Mouse (Mus musculus): ENCODE measurements around the gene Hps6. TPM values are rescaled to one million over a fixed set of nuclear protein-coding genes. Genes with fewer than 3 reads are reported as not detected.

Hps6 gene
- polyA plus RNA-seq, 1 experiment from 2014 or later: 7.2 TPM

- peak within 1 kb of the TSS; percentile 72 for H3K4me2 ChIP-seq (ENCODE audit: low read length)
- peaks cover 4% of the 10 kb centered on the region for H3K4me1 ChIP-seq (ENCODE audit: control insufficient read depth, insufficient read depth, low read depth, low read length)
- H3K4me3 ChIP-seq (ENCODE audit: low read length): peak within 1 kb of the TSS; percentile 92
- ATAC-seq: peak; percentile 95
- H3K9ac ChIP-seq (ENCODE audit: low read depth, low read length): peak within 1 kb of the TSS; percentile 95
- no peaks in the 10 kb centered on the region for H3K36me3 ChIP-seq (ENCODE audit: control insufficient read depth, insufficient read depth, low read length)
- no peaks in the 10 kb centered on the region; the same call in 1 of the 2 replicates for H3K27me3 ChIP-seq (replicated peaks; ENCODE audit: control insufficient read depth, insufficient read depth, low read length)
- 2% methylated on average over 60 of the region's 76 CpGs for WGBS
- peak within 1 kb of the TSS; percentile 98 for H3K27ac ChIP-seq (ENCODE audit: low read depth, low read length)
- no peaks in the 10 kb centered on the region for H3K9me3 ChIP-seq (ENCODE audit: control insufficient read depth, low read length)
Measured at GRCm38 (mm10) chr19:45997785-45998693, 5.3 kb upstream of the Hps6 start, which contains the start of gene Armh3. TSS of gene Armh3 (minus strand) at chr19:45998488.

- ATAC-seq: peak; percentile 48
- Histone ChIP-seq H3K4me3 (ENCODE audit: low read length) (peak overlapping the region; percentile 92), H3K9me3 (ENCODE audit: control insufficient read depth, low read length) (no peaks in the 10 kb centered on the region), H3K27me3 (replicated peaks; ENCODE audit: control insufficient read depth, insufficient read depth, low read length) (no peaks in the 10 kb centered on the region; the same call in 1 of the 2 replicates), H3K4me2 (ENCODE audit: low read length) (peak overlapping the region; percentile 72), H3K36me3 (ENCODE audit: control insufficient read depth, insufficient read depth, low read length) (no peaks in the 10 kb centered on the region), H3K27ac (ENCODE audit: low read depth, low read length) (peak overlapping the region; percentile 46), H3K4me1 (ENCODE audit: control insufficient read depth, insufficient read depth, low read depth, low read length) (peaks cover 5% of the 10 kb centered on the region), H3K9ac (ENCODE audit: low read depth, low read length) (peak overlapping the region; percentile 95)
- WGBS: 14% methylated on average over 8 of the region's 8 CpGs
Measured at GRCm38 (mm10) chr19:45998694-45999217, 4.6 kb upstream of the Hps6 start.

GRCm38 (mm10) chr19:45999378-45999777 lies 3.9 kb upstream of the Hps6 start:
- no peaks in the 10 kb centered on the region for H3K36me3 ChIP-seq (ENCODE audit: control insufficient read depth, insufficient read depth, low read length)
- WGBS: 63% methylated on average over 1 of the region's 1 CpGs
- H3K27ac ChIP-seq (ENCODE audit: low read depth, low read length): no peak overlapping the region
- H3K4me3 ChIP-seq (ENCODE audit: low read length): no peak overlapping the region
- no peak overlapping the region; the same call in 1 of the 2 replicates for H3K9ac ChIP-seq (ENCODE audit: low read depth, low read length)
- no peak for ATAC-seq
- no peaks in the 10 kb centered on the region; the same call in 1 of the 2 replicates for H3K27me3 ChIP-seq (replicated peaks; ENCODE audit: control insufficient read depth, insufficient read depth, low read length)
- H3K4me1 ChIP-seq (ENCODE audit: control insufficient read depth, insufficient read depth, low read depth, low read length): peaks cover 7% of the 10 kb centered on the region
- H3K9me3 ChIP-seq (ENCODE audit: control insufficient read depth, low read length): no peaks in the 10 kb centered on the region
- no peak overlapping the region for H3K4me2 ChIP-seq (ENCODE audit: low read length)

GRCm38 (mm10) chr19:46002279-46002678 lies 1.0 kb upstream of the Hps6 start:
- Histone ChIP-seq H3K9me3 (ENCODE audit: control insufficient read depth, low read length) (no peaks in the 10 kb centered on the region), H3K27me3 (replicated peaks; ENCODE audit: control insufficient read depth, insufficient read depth, low read length) (no peaks in the 10 kb centered on the region; the same call in 1 of the 2 replicates), H3K4me2 (ENCODE audit: low read length) (no peak overlapping the region), H3K27ac (ENCODE audit: low read depth, low read length) (no peak overlapping the region), H3K36me3 (ENCODE audit: control insufficient read depth, insufficient read depth, low read length) (no peaks in the 10 kb centered on the region), H3K4me3 (ENCODE audit: low read length) (no peak overlapping the region), H3K9ac (ENCODE audit: low read depth, low read length) (no peak overlapping the region), H3K4me1 (ENCODE audit: control insufficient read depth, insufficient read depth, low read depth, low read length) (peaks cover 7% of the 10 kb centered on the region)
- ATAC-seq: no peak
- 81% methylated on average over 9 of the region's 9 CpGs for WGBS

GRCm38 (mm10) chr19:46004814-46005466 lies 1.6 kb downstream of the Hps6 start:
- Histone ChIP-seq H3K4me1 (ENCODE audit: control insufficient read depth, insufficient read depth, low read depth, low read length) (peaks cover 3% of the 10 kb centered on the region; the same call in 1 of the 2 replicates), H3K36me3 (ENCODE audit: control insufficient read depth, insufficient read depth, low read length) (no peaks in the 10 kb centered on the region), H3K27ac (ENCODE audit: low read depth, low read length) (no peak overlapping the region), H3K27me3 (replicated peaks; ENCODE audit: control insufficient read depth, insufficient read depth, low read length) (no peaks in the 10 kb centered on the region; the same call in 1 of the 2 replicates), H3K4me2 (ENCODE audit: low read length) (no peak overlapping the region), H3K4me3 (ENCODE audit: low read length) (no peak overlapping the region), H3K9me3 (ENCODE audit: control insufficient read depth, low read length) (no peaks in the 10 kb centered on the region), H3K9ac (ENCODE audit: low read depth, low read length) (no peak overlapping the region)
- ATAC-seq: no peak
- WGBS: 64% methylated on average over 17 of the region's 17 CpGs

GRCm38 (mm10) chr19:46005680-46006079 lies 2.4 kb downstream of the Hps6 start:
- no peak overlapping the region for H3K27ac ChIP-seq (ENCODE audit: low read depth, low read length)
- no peak overlapping the region for H3K4me2 ChIP-seq (ENCODE audit: low read length)
- 87% methylated on average over 7 of the region's 7 CpGs for WGBS
- H3K27me3 ChIP-seq (replicated peaks; ENCODE audit: control insufficient read depth, insufficient read depth, low read length): no peaks in the 10 kb centered on the region; the same call in 1 of the 2 replicates
- H3K9ac ChIP-seq (ENCODE audit: low read depth, low read length): no peak overlapping the region
- ATAC-seq: no peak
- H3K4me1 ChIP-seq (ENCODE audit: control insufficient read depth, insufficient read depth, low read depth, low read length): peaks cover 3% of the 10 kb centered on the region; the same call in 1 of the 2 replicates
- no peak overlapping the region for H3K4me3 ChIP-seq (ENCODE audit: low read length)
- no peaks in the 10 kb centered on the region for H3K9me3 ChIP-seq (ENCODE audit: control insufficient read depth, low read length)
- no peaks in the 10 kb centered on the region for H3K36me3 ChIP-seq (ENCODE audit: control insufficient read depth, insufficient read depth, low read length)

- peak; percentile 81 for ATAC-seq
- H3K27me3 ChIP-seq (replicated peaks; ENCODE audit: control insufficient read depth, insufficient read depth, low read length): no peaks in the 10 kb centered on the region
- H3K9me3 ChIP-seq (ENCODE audit: control insufficient read depth, low read length): no peaks in the 10 kb centered on the region
- no peak overlapping the region for H3K9ac ChIP-seq (ENCODE audit: low read depth, low read length)
- no peaks in the 10 kb centered on the region for H3K36me3 ChIP-seq (ENCODE audit: control insufficient read depth, insufficient read depth, low read length)
- 38% methylated on average over 12 of the region's 12 CpGs for WGBS
- H3K4me1 ChIP-seq (ENCODE audit: control insufficient read depth, insufficient read depth, low read depth, low read length): no peaks in the 10 kb centered on the region
- no peak overlapping the region for H3K4me2 ChIP-seq (ENCODE audit: low read length)
- no peak overlapping the region for H3K27ac ChIP-seq (ENCODE audit: low read depth, low read length)
- H3K4me3 ChIP-seq (ENCODE audit: low read length): no peak overlapping the region
Measured at GRCm38 (mm10) chr19:46014572-46015178, 11.4 kb downstream of the Hps6 start.

- Histone ChIP-seq H3K27me3 (replicated peaks; ENCODE audit: control insufficient read depth, insufficient read depth, low read length) (no peaks in the 10 kb centered on the region), H3K27ac (ENCODE audit: low read depth, low read length) (no peak overlapping the region), H3K4me3 (ENCODE audit: low read length) (no peak overlapping the region), H3K4me2 (ENCODE audit: low read length) (no peak overlapping the region), H3K9ac (ENCODE audit: low read depth, low read length) (no peak overlapping the region), H3K9me3 (ENCODE audit: control insufficient read depth, low read length) (no peaks in the 10 kb centered on the region), H3K4me1 (ENCODE audit: control insufficient read depth, insufficient read depth, low read depth, low read length) (no peaks in the 10 kb centered on the region), H3K36me3 (ENCODE audit: control insufficient read depth, insufficient read depth, low read length) (no peaks in the 10 kb centered on the region)
- no peak for ATAC-seq
- WGBS: 82% methylated on average over 2 of the region's 2 CpGs
Measured at GRCm38 (mm10) chr19:46016023-46016422, 12.7 kb downstream of the Hps6 start.

Measured in hindbrain, embryonic 16.5 days (tissue).